Mouse (Mus musculus) spleen, postnatal 10 days (tissue): ENCODE data around the gene Dock4.

ENCODE experiments used
- DNase-seq, 2 experiments: peaks; one replicate each; pipeline ENCODE4 v3.0.0; 2021 to 2022; ENCODE audit warnings: low spot score in 2 of 2

Gene Dock4

GRCm38 (mm10) chr12:40645869-40646268, 200.1 kb downstream of the Dock4 start:
- DNase-seq, result no peak

GRCm38 (mm10) chr12:40654312-40654711, 208.6 kb downstream of the Dock4 start:
- DNase-seq, result no peak

DNA sequence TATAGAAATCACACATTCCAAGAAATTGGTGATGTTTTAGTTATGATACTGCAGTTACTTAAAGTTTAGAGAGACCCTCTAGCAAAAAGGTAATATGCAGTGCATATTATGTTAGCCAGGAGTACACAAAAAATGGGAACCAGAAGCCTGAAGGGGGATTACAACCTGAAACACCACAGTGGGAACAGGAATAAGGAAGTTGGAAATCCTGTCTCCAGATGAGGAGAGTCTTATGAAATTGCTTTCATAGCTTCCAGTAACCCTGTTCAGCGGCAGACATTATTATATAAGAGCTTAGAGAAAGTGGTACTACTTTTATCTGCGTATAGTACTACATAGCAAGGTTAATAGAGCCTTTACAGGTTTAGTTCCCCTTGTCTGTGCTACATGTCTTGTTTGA, 210.1 kb downstream of the Dock4 start:
- DNase-seq, result no peak

GRCm38 (mm10) chr12:40656438-40656837, 210.7 kb downstream of the Dock4 start:
- DNase-seq, result no peak

GRCm38 (mm10) chr12:40657229-40657885, 211.6 kb downstream of the Dock4 start:
- DNase-seq, result no peak

DNA sequence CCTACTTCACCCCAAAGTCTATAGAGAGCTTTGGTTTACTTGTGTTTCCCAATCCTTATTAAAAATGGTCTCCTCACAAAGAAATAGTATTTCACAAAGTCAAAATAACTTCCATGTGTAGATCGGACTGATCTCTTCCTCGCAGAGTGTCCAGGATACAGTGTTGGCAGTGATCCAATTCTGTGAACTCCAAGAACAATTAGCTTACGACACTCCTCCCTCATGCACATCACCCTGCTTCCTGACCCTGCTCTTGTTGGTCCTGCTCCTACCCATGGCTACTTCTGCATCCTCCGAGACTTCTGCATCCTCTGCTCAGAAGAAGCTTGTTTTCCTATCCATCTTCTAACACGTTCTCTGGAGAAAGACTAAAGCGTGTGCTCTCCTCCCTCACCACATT, 213.9 kb downstream of the Dock4 start:
- no peak for DNase-seq

- no peak for DNase-seq
Measured at GRCm38 (mm10) chr12:40669460-40669859, 223.7 kb downstream of the Dock4 start.

- DNase-seq, result no peak
Measured at GRCm38 (mm10) chr12:40670766-40671165, 225.0 kb downstream of the Dock4 start.

DNA sequence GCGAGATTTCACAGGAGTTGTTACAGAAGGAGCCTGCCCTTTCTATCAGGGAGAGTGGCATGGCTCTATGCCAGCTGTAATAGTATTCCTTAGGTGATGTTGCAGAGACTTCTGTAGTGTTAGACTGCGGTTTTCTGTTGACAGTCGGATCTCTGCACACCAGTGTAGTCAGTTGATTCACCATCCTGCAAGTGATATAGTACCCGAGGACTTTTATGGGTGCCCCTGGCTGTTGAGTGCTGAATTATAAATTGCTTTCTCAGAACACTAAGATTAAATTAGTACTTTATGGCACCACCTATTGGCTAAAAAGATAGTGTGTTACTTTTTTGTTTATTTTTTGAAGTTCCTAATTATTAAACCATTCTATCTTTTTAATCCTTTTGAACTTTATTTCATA, 234.0 kb downstream of the Dock4 start:
- no peak for DNase-seq

DNA sequence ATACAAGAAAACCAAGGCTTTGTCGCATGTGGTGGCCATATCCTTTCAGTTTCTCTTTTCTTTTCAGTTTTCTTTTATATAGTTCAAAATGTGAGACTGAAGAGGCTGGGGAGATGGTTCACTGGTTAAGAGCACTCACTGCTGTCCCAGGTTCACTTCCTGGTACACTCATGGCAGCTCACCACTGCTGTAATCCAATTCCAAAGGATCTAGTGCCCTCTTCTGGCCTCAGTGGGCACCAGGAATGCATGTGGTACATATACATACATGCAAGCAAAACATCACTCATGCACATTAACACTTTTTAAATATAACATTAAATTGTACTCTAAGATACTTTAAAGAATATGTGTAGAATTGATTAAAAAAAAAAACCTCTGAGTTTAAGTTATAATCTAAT, 234.8 kb downstream of the Dock4 start:
- DNase-seq, result peak in 1 of 2 experiments; percentile 39

- DNase-seq, result no peak
Measured at GRCm38 (mm10) chr12:40691444-40691843, 245.7 kb downstream of the Dock4 start.

DNA sequence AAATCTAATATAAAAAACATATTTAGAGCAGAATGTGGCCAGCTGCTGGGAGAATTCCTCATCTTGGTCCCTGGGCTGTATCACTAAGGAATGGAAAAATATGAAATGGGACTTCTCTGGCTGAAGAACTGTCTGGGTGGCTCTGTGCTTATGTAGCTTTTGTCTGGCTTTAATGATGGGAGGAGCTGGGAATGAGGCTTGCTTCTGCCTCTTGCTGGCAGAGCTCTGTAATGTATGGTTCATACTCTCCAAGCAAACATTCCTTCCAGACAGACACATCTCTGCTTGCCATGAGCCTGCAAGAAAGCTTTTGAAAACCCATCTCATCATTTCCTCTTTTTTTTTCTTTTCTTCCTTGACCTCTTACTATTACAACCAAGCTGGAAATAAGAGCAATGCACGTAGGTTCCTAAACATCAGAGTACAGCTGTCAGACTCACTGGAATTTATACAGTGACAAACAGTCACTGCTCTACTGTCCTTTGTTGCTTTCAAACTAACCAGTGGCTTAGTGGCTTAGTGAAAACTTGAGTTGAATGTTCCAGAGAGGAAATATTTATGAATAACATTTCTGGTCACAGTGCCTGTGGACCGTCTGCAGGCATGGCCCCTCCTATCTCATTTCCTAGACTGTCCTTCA, 248.4 kb downstream of the Dock4 start:
- no peak for DNase-seq

- DNase-seq, result no peak
Measured at GRCm38 (mm10) chr12:40698330-40698729, 252.6 kb downstream of the Dock4 start.

- DNase-seq, result no peak
Measured at GRCm38 (mm10) chr12:40702233-40702792, 256.6 kb downstream of the Dock4 start.

- no peak for DNase-seq
Measured at GRCm38 (mm10) chr12:40704296-40704695, 258.5 kb downstream of the Dock4 start.

DNA sequence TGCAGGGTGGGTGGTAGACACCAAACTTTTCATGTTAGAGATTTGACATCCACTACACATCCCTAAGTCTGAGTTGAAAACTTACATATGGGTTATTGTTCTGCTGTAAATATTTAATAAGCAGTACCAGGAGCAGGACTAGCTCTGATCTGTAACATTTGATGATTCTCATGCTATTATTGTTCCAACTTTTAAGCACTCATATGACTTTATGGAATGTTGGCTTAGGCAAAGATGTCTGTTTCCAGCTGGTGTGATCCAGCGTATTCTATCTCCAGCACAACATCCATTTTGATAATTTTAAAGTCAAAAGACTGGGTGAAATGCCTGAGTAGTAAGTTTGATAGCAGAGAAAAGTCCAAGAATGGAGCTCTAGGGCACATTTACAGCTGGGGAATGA, 261.4 kb downstream of the Dock4 start:
- no peak for DNase-seq

- DNase-seq, result no peak
Measured at GRCm38 (mm10) chr12:40709094-40709493, 263.3 kb downstream of the Dock4 start.

- no peak for DNase-seq
Measured at GRCm38 (mm10) chr12:40712235-40712634, 266.5 kb downstream of the Dock4 start.

GRCm38 (mm10) chr12:40714288-40714687, 268.5 kb downstream of the Dock4 start:
- no peak for DNase-seq

GRCm38 (mm10) chr12:40715174-40715573, 269.4 kb downstream of the Dock4 start:
- DNase-seq, result no peak

DNA sequence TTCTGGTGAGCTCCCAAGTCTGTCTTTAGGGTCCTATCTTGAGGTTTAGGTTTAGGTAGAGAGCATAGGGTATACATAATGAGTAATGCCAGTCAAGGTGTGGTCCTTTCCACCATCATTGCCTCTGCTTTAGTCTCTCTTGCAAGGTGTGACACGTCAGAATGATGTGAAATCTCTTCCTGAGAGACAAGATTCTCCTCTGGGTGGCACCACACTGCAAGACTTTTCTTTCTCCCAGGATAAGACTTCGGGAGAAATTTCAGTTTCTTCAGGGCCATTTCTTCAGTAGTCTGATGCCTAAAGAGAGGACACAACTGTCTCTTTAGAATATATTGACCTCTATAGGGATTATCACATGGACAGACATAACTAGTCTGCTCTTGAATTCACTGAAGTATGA, 282.6 kb downstream of the Dock4 start:
- DNase-seq, result no peak

DNA sequence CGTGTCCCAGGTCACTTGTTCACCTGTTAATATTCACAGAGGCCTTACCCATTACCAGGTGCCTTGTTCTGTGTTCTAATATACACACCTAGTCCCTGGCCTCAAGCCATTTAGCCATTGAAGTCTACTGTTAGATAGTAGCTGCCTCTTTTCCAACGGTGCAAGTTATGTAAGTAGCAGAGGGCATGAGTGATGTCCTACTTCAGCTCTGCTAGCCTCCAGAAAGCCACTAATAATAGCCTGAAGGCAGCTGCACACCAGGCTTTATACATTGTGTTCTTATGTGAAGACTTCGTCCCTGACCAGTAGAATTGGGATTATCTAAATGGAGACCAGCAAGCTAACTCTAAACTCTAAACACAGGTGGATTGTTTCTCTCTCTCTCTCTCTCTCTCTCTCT, 285.0 kb downstream of the Dock4 start:
- DNase-seq, result no peak

DNA sequence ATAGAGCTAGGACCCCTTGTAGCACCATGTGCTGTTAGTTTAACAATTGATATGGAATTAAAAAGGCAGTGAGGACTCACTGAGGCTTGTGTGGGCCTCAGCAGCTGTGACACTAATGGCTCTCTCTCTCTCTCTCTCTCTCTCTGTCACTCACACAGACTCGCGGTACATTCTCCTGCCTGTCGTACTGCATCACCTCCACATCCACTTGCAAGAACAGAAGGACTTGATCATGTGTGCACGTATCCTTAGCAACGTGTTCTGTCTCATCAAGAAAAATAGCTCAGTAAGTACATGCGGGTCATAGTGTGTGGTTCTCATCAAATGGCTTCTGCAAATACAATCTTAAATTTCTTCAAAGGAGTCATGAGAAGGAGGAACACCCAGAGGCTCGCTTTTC, 299.7 kb downstream of the Dock4 start:
- DNase-seq, result no peak
